Mouse (Mus musculus): ENCODE results near the gene Gm3055. TPM values are rescaled to one million over a fixed set of nuclear protein-coding genes. Genes with fewer than 3 reads are reported as not detected.
"Not testable (repeated sequence)": the region's sequence is repeated elsewhere in the genome, so short reads cannot be mapped to it uniquely, and the experiment has no call there.

Gm3055 gene
- 9.9 and 10.2 TPM in 2 replicates for polyA plus RNA-seq (2014; fragmentation: Nextera tagmentation; extraction: Ambion mirVana)

GRCm38 (mm10) chr10:81770506-81771403 is at the start of gene Gm3055:
Gene Gm3055 (minus strand): TSS chr10:81771161.
- not testable (repeated sequence) for H3K4me3 ChIP-seq (ENCODE audit: low read depth, low read length); H3K4me2 ChIP-seq (ENCODE audit: low read depth, low read length); H3K4me1 ChIP-seq (ENCODE audit: control insufficient read depth, insufficient read depth, low read length); DNase-seq (ENCODE audit: low spot score); H3K9ac ChIP-seq (ENCODE audit: low read depth, low read length); H3K27ac ChIP-seq (replicated peaks; ENCODE audit: low read depth, low read length); H3K9me3 ChIP-seq (ENCODE audit: control insufficient read depth, low read length); H3K36me3 ChIP-seq (ENCODE audit: control insufficient read depth, insufficient read depth, low read length); H3K27me3 ChIP-seq (replicated peaks; ENCODE audit: control insufficient read depth, insufficient read depth, low read length)
- WGBS = no CpG with 5 or more reads among the region's 43 CpGs
- ATAC-seq (ENCODE audit: low read depth) = peak; percentile 99

- not testable (repeated sequence) for H3K4me2 ChIP-seq (ENCODE audit: low read depth, low read length); H3K27ac ChIP-seq (replicated peaks; ENCODE audit: low read depth, low read length); DNase-seq (ENCODE audit: low spot score); H3K36me3 ChIP-seq (ENCODE audit: control insufficient read depth, insufficient read depth, low read length); H3K4me1 ChIP-seq (ENCODE audit: control insufficient read depth, insufficient read depth, low read length); H3K27me3 ChIP-seq (replicated peaks; ENCODE audit: control insufficient read depth, insufficient read depth, low read length); ATAC-seq (ENCODE audit: low read depth); H3K9me3 ChIP-seq (ENCODE audit: control insufficient read depth, low read length); H3K4me3 ChIP-seq (ENCODE audit: low read depth, low read length); H3K9ac ChIP-seq (ENCODE audit: low read depth, low read length)
- 31% methylated on average over 6 of the region's 20 CpGs for WGBS
Measured at GRCm38 (mm10) chr10:81811899-81812298, 40.9 kb upstream of the Gm3055 start, which contains the start of gene Gm4767. Gene Gm4767 (plus strand): TSS chr10:81812186.

GRCm38 (mm10) chr10:81771404-81771777 is 430 bp upstream of the Gm3055 start:
- not testable (repeated sequence) for H3K9ac ChIP-seq (ENCODE audit: low read depth, low read length); H3K9me3 ChIP-seq (ENCODE audit: control insufficient read depth, low read length); H3K4me3 ChIP-seq (ENCODE audit: low read depth, low read length); H3K4me1 ChIP-seq (ENCODE audit: control insufficient read depth, insufficient read depth, low read length); ATAC-seq (ENCODE audit: low read depth); DNase-seq (ENCODE audit: low spot score); H3K36me3 ChIP-seq (ENCODE audit: control insufficient read depth, insufficient read depth, low read length); H3K4me2 ChIP-seq (ENCODE audit: low read depth, low read length); H3K27ac ChIP-seq (replicated peaks; ENCODE audit: low read depth, low read length); H3K27me3 ChIP-seq (replicated peaks; ENCODE audit: control insufficient read depth, insufficient read depth, low read length)
- WGBS = no CpG with 5 or more reads among the region's 3 CpGs

GRCm38 (mm10) chr10:81704531-81705301 is 66.2 kb downstream of the Gm3055 start, which contains the start of gene Zfp433:
Gene Zfp433 (plus strand): TSS chr10:81704825.
- WGBS = no CpG with 5 or more reads among the region's 46 CpGs
- H3K9ac ChIP-seq (ENCODE audit: low read depth, low read length) = not testable (repeated sequence)

More at GRCm38 (mm10) chr10:81704531-81705301, 66.2 kb downstream of the Gm3055 start, which contains the start of gene Zfp433:
- H3K27me3 ChIP-seq (replicated peaks; ENCODE audit: control insufficient read depth, insufficient read depth, low read length); H3K4me2 ChIP-seq (ENCODE audit: low read depth, low read length); DNase-seq (ENCODE audit: low spot score); H3K36me3 ChIP-seq (ENCODE audit: control insufficient read depth, insufficient read depth, low read length); H3K27ac ChIP-seq (replicated peaks; ENCODE audit: low read depth, low read length); H3K4me3 ChIP-seq (ENCODE audit: low read depth, low read length); H3K9me3 ChIP-seq (ENCODE audit: control insufficient read depth, low read length); H3K4me1 ChIP-seq (ENCODE audit: control insufficient read depth, insufficient read depth, low read length): not testable (repeated sequence)
- ATAC-seq (ENCODE audit: low read depth) = peak; percentile 100

Other genes starting within 250 kb of the Gm3055 start
- 3.1 and 4.5 TPM in 2 replicates for gene Gna15, start 246.9 kb downstream of the Gm3055 start, polyA plus RNA-seq (2014; fragmentation: Nextera tagmentation; extraction: Ambion mirVana)
- 87.7 and 88.4 TPM in 2 replicates for gene Gna11, start 226.0 kb downstream of the Gm3055 start, polyA plus RNA-seq (2014; fragmentation: Nextera tagmentation; extraction: Ambion mirVana)
- 387 and 412 TPM in 2 replicates for gene Aes, start 211.7 kb downstream of the Gm3055 start, polyA plus RNA-seq (2014; fragmentation: Nextera tagmentation; extraction: Ambion mirVana)
- 30.2 and 39.4 TPM in 2 replicates for gene Tle2, start 196.6 kb downstream of the Gm3055 start, polyA plus RNA-seq (2014; fragmentation: Nextera tagmentation; extraction: Ambion mirVana)
- 17.1 and 17.8 TPM in 2 replicates for gene Tle6, start 170.1 kb downstream of the Gm3055 start, polyA plus RNA-seq (2014; fragmentation: Nextera tagmentation; extraction: Ambion mirVana)
- 0.20 and 0.61 TPM in 2 replicates for gene BC025920, start 164.9 kb downstream of the Gm3055 start, polyA plus RNA-seq (2014; fragmentation: Nextera tagmentation; extraction: Ambion mirVana)
- gene Sirt6, start 143.4 kb downstream of the Gm3055 start, polyA plus RNA-seq (2014; fragmentation: Nextera tagmentation; extraction: Ambion mirVana) = 24.4 and 29.0 TPM in 2 replicates
- gene Ankrd24, start 142.6 kb downstream of the Gm3055 start, polyA plus RNA-seq (2014; fragmentation: Nextera tagmentation; extraction: Ambion mirVana) = 7.2 and 7.3 TPM in 2 replicates
- gene Gm10778, start 122.1 kb downstream of the Gm3055 start, polyA plus RNA-seq (2014; fragmentation: Nextera tagmentation; extraction: Ambion mirVana) = 3.3 and 3.7 TPM in 2 replicates
- 13.1 and 16.2 TPM in 2 replicates for gene Zfp433, start 66.3 kb downstream of the Gm3055 start, polyA plus RNA-seq (2014; fragmentation: Nextera tagmentation; extraction: Ambion mirVana)
- gene Gm4767, start 41.0 kb upstream of the Gm3055 start, polyA plus RNA-seq (2014; fragmentation: Nextera tagmentation; extraction: Ambion mirVana) = 2.1 and 2.8 TPM in 2 replicates
- gene Gm32687, start 92.8 kb upstream of the Gm3055 start, polyA plus RNA-seq (2014; fragmentation: Nextera tagmentation; extraction: Ambion mirVana) = 9.0 and 11.0 TPM in 2 replicates
- gene Zfp781, start 159.3 kb upstream of the Gm3055 start, polyA plus RNA-seq (2014; fragmentation: Nextera tagmentation; extraction: Ambion mirVana) = 3.8 and 5.9 TPM in 2 replicates